Mouse (Mus musculus): ENCODE measurements around the gene Mindy4.

DNA sequence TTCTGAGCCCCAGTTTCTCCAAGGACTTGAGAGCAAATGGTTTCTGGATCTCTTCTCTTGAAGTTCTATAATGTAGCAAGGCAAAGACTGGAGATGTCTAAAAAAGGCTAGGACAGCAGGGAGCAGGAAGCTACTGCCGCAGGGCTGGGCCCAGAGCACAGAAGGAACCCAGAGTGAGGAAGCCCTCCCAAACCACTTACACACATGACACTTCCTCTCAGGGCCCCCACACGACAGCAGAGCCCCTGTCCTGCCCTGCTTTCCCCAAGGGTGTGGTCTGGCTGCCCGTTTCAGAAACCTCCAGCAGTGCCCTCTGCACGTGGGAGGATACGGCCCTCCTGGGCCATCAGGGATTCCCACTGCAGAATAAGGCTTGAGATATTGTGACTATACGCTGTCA lies 128.1 kb downstream of the Mindy4 start:
- TF ChIP-seq CTCF (conservative IDR thresholded peaks at IDR 0.05 in 1 of 2, IDR thresholded peaks at IDR 0.05 in 1 of 2; ENCODE audit: low read depth in 2 of 2, low read length in 2 of 2) (no peak), ETS1 (conservative IDR thresholded peaks at IDR 0.05; ENCODE audit: low read depth, low read length) (no peak), CHD2 (IDR thresholded peaks at IDR 0.05; ENCODE audit: low read length) (no peak), HCFC1 (IDR thresholded peaks at IDR 0.05; ENCODE audit: low read depth, low read length) (no peak)
